Mouse (Mus musculus): Measurements from ENCODE around the gene Tcaim. TPM values are rescaled to one million over a fixed set of nuclear protein-coding genes. Genes with fewer than 3 reads are reported as not detected.
"Not testable (repeated sequence)": the region's sequence is repeated elsewhere in the genome, so short reads cannot be mapped to it uniquely, and the experiment has no call there.

Tcaim gene
- polyA plus RNA-seq (2017; shearing (Covaris generic)): 10 to 100 TPM; 18.0 to 19.4 TPM

GRCm38 (mm10) chr9:122805053-122805844, at the start of gene Tcaim:
Tcaim (plus strand) TSS chr9:122805539.
- peak; percentile 94 for ATAC-seq

GRCm38 (mm10) chr9:122757614-122758013, 47.7 kb upstream of the Tcaim start:
- ATAC-seq: no peak

- ATAC-seq: no peak
Measured at GRCm38 (mm10) chr9:122760111-122760510, 45.2 kb upstream of the Tcaim start.

GRCm38 (mm10) chr9:122785231-122785630, 20.1 kb upstream of the Tcaim start:
- no peak for ATAC-seq

GRCm38 (mm10) chr9:122786534-122786933, 18.8 kb upstream of the Tcaim start:
- ATAC-seq: no peak

GRCm38 (mm10) chr9:122805845-122806341, 554 bp downstream of the Tcaim start:
- no peak for ATAC-seq

- ATAC-seq: no peak
Measured at GRCm38 (mm10) chr9:122807186-122807585, 1.8 kb downstream of the Tcaim start.

- no peak for ATAC-seq
Measured at GRCm38 (mm10) chr9:122810212-122810611, 4.9 kb downstream of the Tcaim start.

- no peak for ATAC-seq
Measured at GRCm38 (mm10) chr9:122812386-122812785, 7.0 kb downstream of the Tcaim start.

- no peak for ATAC-seq
Measured at GRCm38 (mm10) chr9:122814775-122815174, 9.4 kb downstream of the Tcaim start.

- ATAC-seq: no peak
Measured at GRCm38 (mm10) chr9:122815239-122815851, 10.0 kb downstream of the Tcaim start.

- no peak for ATAC-seq
Measured at GRCm38 (mm10) chr9:122823374-122824017, 18.2 kb downstream of the Tcaim start.

GRCm38 (mm10) chr9:122826743-122827142, 21.4 kb downstream of the Tcaim start:
- ATAC-seq: no peak

- no peak for ATAC-seq
Measured at GRCm38 (mm10) chr9:122829826-122830380, 24.6 kb downstream of the Tcaim start.

- no peak for ATAC-seq
Measured at GRCm38 (mm10) chr9:122836126-122836525, 30.8 kb downstream of the Tcaim start.

- ATAC-seq: no peak
Measured at GRCm38 (mm10) chr9:122836790-122837189, 31.5 kb downstream of the Tcaim start.

- ATAC-seq: no peak
Measured at GRCm38 (mm10) chr9:122837216-122837615, 31.9 kb downstream of the Tcaim start.

- ATAC-seq: no peak
Measured at GRCm38 (mm10) chr9:122837680-122838079, 32.3 kb downstream of the Tcaim start.

- no peak for ATAC-seq
Measured at GRCm38 (mm10) chr9:122843760-122844159, 38.4 kb downstream of the Tcaim start, which contains the start of gene Gm35549. Gm35549 (minus strand) TSS chr9:122844035.

- ATAC-seq: no peak
Measured at GRCm38 (mm10) chr9:122845621-122846020, 40.3 kb downstream of the Tcaim start.

- no peak for ATAC-seq
Measured at GRCm38 (mm10) chr9:122846156-122846555, 40.8 kb downstream of the Tcaim start.

- ATAC-seq: not testable (repeated sequence)
Measured at GRCm38 (mm10) chr9:122847811-122848311, 42.5 kb downstream of the Tcaim start.

GRCm38 (mm10) chr9:122854526-122854925, 49.2 kb downstream of the Tcaim start:
- no peak for ATAC-seq

Measured in CD4-positive, CD25-positive, alpha-beta regulatory T cell, adult 4 months (primary cell).